Mouse (Mus musculus) cerebellum, postnatal 14 days (tissue): ENCODE measurements around the gene Fam3b.

Experiments used
- DNase-seq, 2 experiments: peaks; one replicate each; pipeline ENCODE4 v3.0.0; 2021; ENCODE audit warnings: mixed read lengths in 2 of 2

Fam3b gene

GRCm38 (mm10) chr16:97478655-97479054 lies 36.0 kb downstream of the Fam3b start:
- no peak for DNase-seq

DNA sequence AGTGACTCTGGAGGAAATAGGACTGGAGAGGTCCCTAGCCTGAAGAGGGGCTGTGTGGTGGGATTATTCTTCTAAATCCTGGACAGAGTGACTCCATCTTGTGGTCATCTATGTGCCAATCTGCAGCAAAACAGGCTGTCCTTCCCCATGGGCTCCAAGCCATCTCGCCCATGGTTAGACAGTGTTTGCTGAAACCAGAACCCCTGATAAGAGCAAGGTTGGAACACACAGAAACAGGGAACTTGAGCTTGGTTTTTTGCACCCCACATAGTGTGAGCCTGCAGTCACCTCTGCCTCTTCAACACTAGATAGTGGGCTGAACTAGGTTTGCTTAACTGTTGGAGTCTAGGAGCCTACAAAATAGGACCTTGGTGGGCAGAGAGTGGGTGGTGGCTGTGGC lies 38.1 kb downstream of the Fam3b start:
- DNase-seq: no peak

- DNase-seq: no peak
Measured at GRCm38 (mm10) chr16:97475581-97475980, 39.0 kb downstream of the Fam3b start.

DNA sequence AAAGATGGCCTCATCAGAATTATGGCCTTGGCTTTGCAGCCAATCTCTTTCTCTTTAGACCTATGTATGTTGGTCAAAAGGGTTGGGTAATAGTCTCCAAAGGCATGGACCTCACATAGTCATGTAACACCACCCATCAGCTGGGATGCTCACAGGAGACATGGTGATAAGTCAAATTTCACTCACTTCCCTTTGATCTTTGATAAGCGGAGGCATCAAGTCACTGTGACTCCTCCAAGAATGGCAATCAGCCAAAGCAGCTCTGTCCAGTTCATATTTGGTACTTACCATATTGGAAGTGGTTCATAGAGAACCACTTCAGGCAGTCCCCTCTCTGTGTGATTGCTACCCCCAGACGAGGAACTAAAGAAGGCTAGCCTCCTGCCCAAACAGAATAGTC lies 39.9 kb downstream of the Fam3b start:
- DNase-seq: no peak

- no peak for DNase-seq
Measured at GRCm38 (mm10) chr16:97467993-97468791, 46.4 kb downstream of the Fam3b start.

DNA sequence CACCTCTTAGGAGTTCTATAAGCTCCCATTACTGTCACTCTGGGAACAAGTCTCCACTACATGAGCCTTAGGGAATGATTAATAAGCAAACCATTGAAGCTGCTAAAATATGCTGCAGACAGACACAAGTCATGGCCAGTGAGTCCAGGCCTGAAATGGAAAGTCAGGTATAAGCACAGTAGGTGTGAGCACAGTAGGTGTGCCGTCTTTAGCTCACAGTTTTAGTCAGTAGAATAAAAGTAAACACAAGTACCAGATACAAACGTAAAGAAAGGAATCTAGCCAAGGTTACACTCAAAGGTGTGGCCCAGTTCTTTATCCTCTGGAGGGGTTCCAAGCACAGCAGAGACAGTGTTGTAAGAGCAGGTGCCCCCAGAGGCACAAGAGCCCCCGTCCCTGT lies 47.1 kb downstream of the Fam3b start:
- no peak for DNase-seq

GRCm38 (mm10) chr16:97466182-97466957 lies 48.2 kb downstream of the Fam3b start:
- DNase-seq: peak; percentile 35 to 39

GRCm38 (mm10) chr16:97462481-97463181 lies 52.0 kb downstream of the Fam3b start, which contains the start of gene Mx1:
Gene Mx1, minus strand, starts transcription at chr16:97462907.
- DNase-seq: no peak

GRCm38 (mm10) chr16:97461271-97461670 lies 53.3 kb downstream of the Fam3b start:
- no peak for DNase-seq

- no peak for DNase-seq
Measured at GRCm38 (mm10) chr16:97459831-97460230, 54.8 kb downstream of the Fam3b start.

DNA sequence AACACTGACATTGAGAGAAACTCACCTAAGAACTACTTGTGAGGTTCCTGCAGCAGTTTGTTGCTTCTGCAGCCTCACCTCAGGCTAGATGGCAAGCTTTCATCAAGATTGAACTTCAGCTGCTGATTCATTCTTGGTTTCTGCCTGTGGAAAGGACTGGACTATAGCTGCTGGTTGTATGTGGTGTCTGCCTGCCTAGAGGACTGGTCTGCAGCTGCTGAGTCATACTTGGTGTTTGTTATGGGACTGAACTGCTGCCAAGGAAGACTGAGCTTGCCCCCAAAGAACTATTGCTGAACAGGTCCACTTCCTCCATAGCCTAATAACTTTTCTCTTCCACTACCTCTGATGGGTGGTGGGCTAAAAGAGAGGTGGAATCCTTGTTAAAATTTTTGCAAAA lies 67.2 kb downstream of the Fam3b start:
- DNase-seq: no peak

GRCm38 (mm10) chr16:97443670-97444263 lies 70.8 kb downstream of the Fam3b start:
- DNase-seq: peak; percentile 47 to 66

DNA sequence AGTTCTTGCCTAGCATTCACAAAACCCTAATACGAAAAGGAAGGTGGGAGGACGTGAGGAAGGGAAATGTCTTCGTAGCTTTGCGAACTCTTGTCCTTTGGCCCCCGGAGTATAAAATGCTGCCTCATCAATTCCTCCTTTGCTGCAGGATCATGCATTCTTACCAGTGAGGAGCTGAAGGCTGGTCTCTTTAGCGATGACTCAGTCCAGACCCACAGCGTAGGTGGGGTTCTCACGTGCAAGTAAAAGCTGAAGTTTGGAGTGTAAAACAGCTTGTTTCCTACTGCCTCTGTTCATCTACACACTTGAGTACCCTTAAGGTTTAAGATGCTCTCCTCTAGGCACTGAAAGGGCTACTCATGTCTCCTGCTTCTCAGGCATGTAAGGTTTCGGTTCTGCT lies 72.6 kb downstream of the Fam3b start:
- DNase-seq: no peak

DNA sequence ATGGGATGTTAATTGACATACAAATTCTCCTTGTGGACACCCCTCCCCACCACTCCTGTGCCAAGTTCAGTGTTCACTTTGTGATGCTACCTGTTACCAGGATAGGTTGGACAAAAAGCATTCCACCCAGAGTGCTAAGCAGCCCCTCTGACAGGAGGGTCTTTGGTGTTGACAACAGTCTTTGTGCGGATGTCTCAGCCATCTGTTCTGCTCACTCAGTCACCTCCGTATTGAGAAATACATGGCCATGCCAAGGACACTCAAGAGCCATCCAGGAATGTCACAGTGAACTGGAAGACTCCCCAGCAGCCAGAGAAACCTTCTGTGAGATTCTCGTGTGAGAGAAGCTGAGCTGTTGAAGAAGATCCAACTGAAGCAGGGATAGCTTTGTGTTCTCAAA lies 76.4 kb downstream of the Fam3b start:
- DNase-seq: peak; percentile 50 to 67

GRCm38 (mm10) chr16:97437448-97438056 lies 77.1 kb downstream of the Fam3b start:
- peak; percentile 46 to 54 for DNase-seq

DNA sequence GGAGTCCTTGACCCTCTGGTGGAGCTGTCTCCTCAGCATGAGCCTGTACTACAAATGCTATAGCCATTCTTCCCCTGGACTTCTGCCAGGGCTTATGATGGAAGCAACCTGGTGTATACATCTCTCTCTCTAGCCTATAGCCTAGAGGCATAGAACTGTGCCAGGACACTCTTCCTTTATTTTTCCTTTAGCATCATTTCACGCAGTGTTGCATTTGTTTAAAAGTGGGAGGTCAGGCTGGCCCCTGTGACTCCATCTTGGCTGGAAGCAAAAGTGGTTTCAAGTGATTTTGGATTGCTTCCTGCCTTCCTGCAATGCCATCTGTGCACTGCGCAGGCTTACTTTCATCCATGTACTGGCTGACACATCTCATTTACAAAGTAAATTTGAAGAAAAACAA lies 80.4 kb downstream of the Fam3b start:
- peak; percentile 54 to 76 for DNase-seq

DNA sequence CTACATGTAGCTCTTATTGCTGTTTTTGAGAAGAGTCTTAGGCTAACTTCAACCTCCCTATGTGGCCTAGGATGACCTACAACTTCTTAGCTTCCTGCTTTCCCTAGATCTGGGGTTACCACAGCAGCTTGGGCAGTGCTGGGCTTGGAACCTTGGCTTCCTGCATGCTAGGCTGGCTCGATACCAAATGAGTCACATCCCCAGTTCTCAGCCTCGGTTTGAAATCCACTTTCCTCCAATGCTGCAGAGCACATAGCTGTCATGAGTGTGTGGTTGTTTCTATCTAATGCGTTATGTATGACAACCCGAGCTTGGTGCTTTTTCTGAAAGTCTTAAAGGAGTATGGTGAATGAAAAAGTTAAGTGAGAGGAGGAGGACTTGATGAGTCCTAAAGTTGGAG lies 83.3 kb downstream of the Fam3b start:
- peak; percentile 53 to 54 for DNase-seq

DNA sequence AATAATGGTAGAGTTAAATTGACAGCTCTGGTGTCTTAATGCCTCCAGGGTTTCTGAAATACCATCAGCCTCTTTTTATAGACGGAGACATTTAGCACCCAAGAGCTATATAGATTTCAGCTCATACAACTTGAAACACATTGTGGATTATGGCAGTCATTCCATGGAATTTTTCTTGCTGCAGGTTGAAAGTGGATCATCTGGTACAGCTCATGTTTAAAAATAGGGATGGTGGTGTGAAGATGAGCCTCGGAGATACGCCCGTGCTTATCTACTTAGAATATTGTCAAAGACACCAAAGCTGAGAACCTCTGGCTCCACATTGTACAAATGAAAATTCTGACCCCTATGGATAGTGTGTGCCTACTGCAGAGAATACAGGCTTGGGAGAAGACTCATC lies 84.5 kb downstream of the Fam3b start:
- no peak for DNase-seq

GRCm38 (mm10) chr16:97428026-97428425 lies 86.6 kb downstream of the Fam3b start:
- peak; percentile 65 to 68 for DNase-seq

DNA sequence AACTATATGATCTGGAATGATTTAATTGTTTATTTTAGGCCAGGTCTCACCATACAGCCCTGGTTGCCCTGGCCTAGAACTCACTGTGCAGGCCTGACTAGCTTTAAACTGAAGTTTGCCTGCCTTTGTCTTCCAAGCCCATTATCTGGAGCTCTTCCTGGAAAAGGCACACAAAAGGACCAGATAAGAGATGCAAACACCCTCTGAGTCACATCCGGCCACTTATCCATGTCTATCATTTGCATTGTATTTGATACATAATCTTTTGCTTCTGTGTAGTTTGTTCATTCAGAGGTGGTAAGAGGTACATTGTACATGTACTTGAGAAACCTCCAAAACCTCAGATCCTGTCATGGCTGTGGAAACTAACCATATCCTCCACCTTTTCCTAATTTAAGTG lies 91.0 kb downstream of the Fam3b start:
- DNase-seq: no peak

DNA sequence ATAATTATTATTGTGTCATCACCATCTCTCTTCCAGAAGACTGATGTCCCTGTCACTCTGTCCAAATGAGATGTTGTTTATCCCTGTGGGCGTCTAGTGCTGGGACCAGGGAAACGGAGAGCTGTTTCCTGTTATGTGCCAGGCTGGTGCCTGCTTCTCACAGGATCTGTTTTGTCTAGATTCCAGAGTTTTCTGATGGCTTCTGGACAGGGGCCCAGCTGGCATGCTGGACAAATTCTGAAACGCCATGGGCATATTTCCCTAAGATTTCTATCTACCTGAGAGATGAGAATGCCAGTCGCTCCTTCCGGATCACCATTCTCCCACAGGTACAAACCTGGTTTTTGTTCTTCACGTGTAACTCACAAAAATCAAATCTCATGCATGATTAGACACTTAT lies 92.9 kb downstream of the Fam3b start:
- DNase-seq: peak; percentile 78 to 81
